Mouse (Mus musculus) E14TG2a.4 (cell line): ENCODE results near the gene Ptpru.

Experiments used
- CTCF ChIP-seq: conservative IDR thresholded peaks from 2 replicates; pipeline ENCODE4 v1.5.1; 2014; ENCODE audit warnings: low read length
- NANOG ChIP-seq: IDR thresholded peaks from 2 replicates; pipeline ENCODE4 v1.6.1; 2014; ENCODE audit warnings: borderline replicate concordance, low read length, mixed read lengths

DNA sequence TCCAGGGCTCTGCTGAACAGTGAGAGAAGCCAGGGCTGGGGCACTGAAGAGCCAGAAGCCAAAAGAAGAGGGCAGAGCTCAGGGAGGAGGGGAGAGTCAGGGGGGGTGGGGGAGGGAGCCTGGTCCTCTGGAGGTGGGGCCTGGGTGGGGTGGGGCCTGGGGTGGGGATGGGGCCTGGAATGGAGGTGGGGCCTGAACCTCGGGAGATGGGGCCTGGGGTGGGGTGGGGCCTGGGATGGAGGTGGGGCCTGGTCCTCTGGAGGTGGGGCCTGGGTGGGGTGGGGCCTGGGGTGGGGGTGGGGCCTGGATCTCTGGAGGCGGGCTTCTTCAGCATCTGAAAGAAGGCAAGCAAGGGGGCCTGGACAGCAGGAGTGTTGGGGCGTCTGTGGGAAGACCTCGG, 39.1 kb downstream of the Ptpru start:
- no peak for TF ChIP-seq CTCF
- no peak for TF ChIP-seq NANOG
